Mouse (Mus musculus) cerebellum, adult 11-12 months (tissue): ENCODE results near the gene Mgat3.

Source experiments
- DNase-seq: peaks from one replicate; pipeline ENCODE4 v3.0.0; 2022

Mgat3 gene

DNA sequence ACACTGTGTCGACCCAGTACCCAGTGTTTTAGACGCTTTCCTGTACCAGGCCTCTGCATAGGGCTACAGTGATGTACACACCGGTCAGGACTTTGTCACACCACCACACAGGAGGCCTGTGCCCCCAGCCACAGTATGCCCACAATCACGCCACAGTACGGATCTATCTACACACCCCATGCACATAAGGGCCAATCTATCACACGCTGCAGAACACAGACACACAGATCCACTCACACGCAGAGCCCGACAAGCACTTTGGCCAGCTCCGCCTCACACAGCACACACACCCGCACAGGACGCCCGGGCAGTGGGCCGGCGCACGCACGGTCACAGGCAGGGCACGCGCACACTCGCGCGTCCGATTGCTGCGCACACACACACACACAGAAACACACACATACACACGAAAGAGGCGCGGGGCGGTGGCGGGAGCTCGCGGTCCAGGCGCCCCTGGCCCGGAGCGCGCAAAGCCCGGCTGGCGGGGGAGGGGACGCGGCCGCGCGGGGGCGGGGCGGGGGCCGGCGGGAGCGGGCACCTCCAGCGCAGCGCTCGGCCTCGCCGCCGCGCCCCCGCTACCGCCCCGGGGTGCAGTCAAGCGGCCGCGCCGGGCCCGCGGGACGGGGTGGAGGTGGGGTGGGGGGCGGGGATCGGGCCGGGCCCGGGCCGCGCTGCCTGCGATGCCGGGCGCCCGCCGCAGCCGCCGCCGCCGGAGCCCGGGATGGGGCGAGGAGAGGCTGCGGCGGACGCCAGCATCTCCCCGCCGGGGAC, at the start of gene Mgat3:
Gene Mgat3 (plus strand): TSS at position 721 of the 771 bp plus-strand sequence.
- peak; percentile 76 for DNase-seq

DNA sequence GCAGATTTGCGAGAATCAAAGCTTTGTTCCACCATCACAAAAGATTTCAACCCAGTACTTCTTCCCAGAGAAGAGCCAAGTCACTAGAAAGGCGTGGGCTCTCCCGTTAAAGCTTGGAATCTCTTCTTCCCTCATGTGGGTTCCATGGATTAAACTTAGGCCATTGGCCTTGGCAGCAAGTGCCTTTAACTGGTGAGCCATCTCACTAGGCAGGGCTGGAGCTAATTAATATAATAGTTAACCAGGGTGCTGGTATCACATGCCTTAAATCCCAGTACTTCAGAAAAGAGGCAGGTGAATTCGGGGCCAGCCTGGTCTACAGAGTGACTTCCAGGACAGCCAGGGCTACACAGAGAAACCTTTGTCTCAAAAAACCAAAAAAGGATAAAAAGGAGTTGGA, 48.9 kb upstream of the Mgat3 start:
- DNase-seq: no peak

GRCm38 (mm10) chr15:80127191-80127590, 46.3 kb upstream of the Mgat3 start:
- peak; percentile 41 for DNase-seq

DNA sequence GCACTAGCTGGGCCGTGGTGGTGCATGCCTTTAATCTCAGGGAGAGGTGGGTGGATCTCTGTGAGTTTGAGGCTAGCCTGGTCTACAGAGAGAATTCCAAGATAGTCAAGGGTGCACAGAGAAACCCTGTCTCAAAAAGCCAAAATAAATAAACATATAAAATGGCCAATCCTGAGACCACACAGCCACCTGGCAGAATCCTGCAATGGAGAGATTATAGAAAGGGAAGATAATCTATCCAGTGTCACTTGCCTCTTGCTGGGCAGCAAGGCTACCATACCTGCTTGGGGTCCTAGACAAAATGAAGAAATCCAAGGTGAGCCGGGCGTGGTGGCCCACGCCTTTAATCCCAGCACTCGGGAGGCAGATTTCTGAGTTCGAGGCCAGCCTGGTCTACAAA, 43.5 kb upstream of the Mgat3 start:
- DNase-seq: no peak

- peak; percentile 45 for DNase-seq
Observed at GRCm38 (mm10) chr15:80130689-80131088, 42.8 kb upstream of the Mgat3 start.

GRCm38 (mm10) chr15:80131421-80131820, 42.1 kb upstream of the Mgat3 start:
- DNase-seq: peak; percentile 84

DNA sequence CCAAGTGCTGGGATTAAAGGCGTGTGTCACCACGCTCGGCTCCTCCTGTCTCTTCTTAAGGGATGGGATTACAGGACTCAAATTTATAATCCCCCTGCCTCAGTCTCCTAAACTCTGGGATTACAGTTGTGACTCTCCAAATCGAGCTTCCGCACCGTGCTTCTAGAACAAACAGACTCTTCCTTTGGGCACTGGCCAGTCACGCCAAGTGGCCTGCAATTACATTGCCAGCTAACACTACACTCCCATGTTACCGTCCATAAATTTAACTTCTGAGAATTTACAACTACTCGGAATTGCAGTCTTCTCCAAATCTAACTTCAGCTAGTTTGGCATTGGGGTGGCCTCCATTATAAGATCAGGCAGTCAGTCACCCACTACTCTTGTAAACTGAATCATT, 41.1 kb upstream of the Mgat3 start:
- DNase-seq: no peak

GRCm38 (mm10) chr15:80132993-80133586, 40.4 kb upstream of the Mgat3 start, which contains the start of gene Tab1:
Tab1 (plus strand) TSS chr15:80133127.
- DNase-seq: peak; percentile 92

DNA sequence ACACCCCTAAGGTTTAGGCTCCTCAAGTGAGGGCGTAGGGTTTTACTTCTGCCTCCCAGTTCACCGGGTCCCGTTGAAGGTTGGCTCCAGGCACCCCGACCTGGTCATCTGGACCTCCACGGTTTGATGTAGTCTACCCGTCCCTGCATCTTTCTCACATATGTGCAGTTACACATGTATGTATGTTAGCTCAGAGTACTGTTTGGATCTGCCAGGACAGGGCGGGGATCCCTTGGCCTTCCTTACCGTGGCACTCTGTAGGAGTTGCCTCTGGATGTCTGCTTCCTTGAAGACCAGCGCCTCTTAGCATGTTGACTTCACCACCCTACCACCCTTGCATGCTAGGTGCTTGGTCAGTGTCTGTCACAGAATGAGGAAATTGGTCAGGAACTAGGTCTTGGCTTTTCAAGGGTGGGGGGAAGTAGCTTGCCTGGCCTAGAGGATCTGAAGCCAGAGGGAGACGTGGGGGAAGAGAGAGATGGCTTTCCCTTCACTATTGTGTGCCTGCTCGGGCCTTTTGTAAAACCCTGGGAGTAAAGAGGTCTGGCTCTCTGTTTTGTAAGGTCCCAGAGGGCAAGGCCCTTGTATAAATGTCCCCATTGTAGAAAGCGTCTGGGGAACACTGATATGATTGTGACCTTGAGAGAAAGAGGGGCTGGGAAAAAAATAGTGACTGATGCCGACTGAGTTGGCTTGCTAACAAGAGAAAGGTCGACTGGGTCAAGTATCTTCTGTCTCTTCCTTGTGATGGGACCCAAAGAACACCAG, 39.7 kb upstream of the Mgat3 start:
- peak; percentile 28 for DNase-seq

DNA sequence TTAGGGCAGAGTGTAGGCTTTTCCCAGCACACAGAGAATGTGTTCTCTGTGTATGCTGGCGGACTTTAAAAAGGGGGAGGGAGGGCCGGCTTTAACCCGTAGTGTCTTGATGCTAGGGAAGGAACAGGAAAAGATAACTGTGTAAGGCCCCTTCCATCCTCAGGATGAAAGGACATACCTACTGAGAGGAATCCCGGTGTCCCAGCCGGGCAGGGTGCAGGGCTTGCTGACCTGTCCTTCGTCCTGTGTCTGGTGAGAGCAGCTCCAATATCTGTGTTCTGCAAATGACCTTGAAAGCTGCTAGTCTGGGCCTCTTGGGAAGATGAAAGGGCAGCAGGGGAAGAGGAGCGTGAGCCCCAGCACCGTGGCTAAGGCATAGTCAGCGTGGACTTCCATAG, 39.1 kb upstream of the Mgat3 start:
- no peak for DNase-seq

GRCm38 (mm10) chr15:80135499-80135898, 38.0 kb upstream of the Mgat3 start:
- DNase-seq: no peak

DNA sequence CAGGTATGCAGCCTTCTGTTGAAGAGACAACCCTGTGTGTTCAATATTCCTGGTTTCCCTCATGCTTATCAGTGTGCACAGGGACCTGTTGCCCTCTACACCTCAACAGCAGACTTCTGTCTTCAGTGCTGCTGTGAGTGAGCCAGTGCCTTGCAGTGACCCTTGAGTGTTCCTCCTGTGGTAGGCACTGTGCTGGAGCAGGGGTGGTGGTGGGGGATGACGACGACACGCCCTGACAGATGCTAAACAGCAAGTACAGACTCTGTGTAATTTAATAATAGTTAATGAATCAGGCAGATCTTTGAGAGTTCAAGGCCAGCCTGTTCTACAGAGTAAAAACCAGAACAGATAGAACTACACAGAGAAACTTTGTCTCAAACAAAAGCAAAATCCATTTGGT, 36.9 kb upstream of the Mgat3 start:
- no peak for DNase-seq

DNA sequence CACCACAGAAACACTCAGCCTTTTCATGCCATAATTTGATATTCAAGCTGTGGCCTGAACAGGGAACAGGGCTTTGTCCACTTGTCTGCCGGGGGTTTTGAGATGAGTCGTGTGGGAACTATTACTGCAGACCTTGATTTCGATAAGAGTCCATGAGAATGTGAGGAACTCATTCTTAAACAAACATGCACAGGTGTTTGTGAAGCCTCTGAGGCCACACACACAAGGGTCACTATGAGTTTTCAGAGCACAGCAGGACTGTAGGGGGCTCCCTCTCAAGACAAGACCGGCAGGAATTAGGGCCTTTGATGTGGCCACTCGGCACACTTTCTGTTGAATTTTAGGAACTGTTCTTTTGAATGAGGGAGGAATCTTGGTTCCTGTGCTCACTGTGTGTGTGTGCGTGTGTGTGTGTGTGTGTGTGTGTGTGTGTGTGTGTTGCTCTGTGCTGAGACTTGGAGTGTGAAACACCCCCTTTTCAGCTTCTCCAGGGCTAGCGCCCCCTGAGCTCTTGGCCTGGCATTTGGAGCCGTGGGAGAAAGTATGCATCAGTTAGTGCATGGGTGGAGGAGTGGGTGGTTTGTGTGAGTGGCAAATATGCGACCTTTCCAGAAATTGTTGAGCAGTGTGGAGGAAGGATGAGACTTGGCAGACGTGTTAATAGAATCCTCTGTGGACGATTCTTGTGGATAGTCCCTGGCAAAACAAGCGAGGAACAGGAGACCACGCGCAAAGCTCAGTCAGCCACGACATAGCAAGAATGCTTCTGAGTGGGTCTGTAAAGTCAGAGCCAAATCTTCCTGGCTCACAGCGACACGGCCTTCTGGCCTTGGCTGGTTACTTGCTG, 35.4 kb upstream of the Mgat3 start:
- peak; percentile 28 for DNase-seq

DNA sequence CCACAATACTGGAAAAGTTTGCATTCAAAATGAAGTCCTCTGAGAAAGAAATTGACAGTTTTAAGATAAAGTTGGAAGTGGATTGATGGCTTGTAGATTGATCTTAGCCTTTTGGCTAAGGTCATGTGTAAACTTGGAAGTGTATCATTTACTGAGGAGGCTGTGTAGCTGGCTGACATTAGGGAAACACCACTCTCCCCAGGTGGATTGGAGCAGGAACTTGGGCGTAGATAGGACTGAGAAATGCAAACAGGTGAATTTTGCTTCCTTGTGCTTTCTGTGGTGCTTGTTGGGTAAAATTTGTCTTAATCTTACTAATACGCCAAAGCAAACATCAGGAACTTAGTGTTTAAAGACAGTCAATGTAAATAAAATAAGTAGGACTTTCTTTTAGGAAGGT, 33.2 kb upstream of the Mgat3 start:
- DNase-seq: no peak

- no peak for DNase-seq
Observed at GRCm38 (mm10) chr15:80140878-80141277, 32.6 kb upstream of the Mgat3 start.

DNA sequence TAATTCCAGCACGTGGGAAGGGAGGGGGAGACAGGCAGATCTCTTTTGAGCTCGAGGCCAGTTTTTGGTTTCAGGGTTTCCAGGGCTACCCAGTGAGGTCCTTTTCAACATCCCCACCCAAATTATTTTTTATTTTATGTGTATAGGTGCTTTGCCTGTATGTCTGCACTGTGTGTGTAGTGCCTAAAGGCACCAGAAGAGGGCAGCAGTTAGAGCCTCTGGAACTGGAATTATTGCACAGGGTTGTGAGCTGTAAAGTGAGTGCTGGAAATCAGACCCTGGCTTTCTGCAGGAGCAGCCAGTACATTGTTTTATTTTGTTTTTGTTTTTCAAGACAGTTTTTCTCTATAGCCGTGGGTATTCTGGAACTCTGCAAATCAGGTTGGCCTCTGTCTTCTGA, 31.4 kb upstream of the Mgat3 start:
- DNase-seq: no peak

GRCm38 (mm10) chr15:80143760-80144159, 29.8 kb upstream of the Mgat3 start:
- no peak for DNase-seq

DNA sequence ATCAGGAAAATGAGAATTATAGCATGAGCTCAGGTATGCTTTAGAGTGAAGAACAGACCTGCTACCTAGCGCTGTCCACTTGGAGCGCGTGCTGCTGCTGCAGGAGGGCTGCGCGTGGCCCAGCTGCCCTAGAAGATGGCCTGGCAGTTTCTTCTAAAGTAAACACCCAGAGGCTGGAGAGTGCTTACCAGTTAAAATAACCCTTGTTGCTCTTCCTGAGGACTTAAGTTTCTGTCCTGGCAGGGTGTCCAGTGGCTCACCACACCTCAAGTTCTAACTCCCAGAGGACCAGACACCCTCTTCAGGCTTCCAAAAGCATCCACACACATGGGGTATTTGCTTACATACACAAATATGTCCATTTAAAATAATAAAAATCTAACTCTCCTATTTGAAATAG, 28.1 kb upstream of the Mgat3 start:
- DNase-seq: no peak

DNA sequence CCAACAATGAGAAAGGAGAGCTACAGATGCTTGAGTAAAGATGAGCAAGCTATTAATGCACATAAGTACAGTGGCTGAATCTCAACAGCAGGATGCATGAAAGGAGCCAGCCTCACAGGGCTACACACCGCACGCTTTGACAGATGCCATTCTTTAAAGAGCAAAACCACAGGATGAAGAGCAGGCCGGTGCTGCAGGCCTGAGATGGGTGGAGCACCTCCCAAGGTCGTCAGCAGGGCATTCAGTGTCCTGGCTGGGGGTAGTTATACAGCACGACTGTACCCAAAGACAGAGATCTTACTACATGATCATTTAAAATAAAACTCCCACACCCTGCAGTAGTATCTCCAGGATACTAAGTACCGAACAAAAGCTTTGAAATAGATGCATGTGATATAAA, 27.4 kb upstream of the Mgat3 start:
- DNase-seq: no peak

DNA sequence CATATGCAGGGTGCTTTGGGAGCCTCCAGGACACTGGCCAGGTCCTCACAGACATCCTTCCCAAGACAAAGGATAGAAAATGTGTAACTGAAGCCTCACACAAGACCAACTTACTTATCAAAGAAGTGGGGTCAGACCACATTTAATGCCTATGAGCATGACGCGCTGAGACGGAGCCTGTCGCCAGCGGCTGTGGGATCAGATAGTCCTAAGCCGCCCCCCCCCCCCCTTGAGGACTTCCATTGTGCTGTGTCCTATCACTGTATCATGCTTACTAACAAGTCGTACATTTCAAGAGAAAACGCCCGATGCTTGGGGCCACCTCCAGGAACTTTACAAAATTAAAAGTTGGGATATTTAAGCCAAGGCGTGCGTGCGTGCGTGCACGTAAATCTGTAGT, 26.4 kb upstream of the Mgat3 start:
- DNase-seq: no peak

- DNase-seq: no peak
Observed at GRCm38 (mm10) chr15:80147511-80147910, 26.0 kb upstream of the Mgat3 start.

- peak; percentile 33 for DNase-seq
Observed at GRCm38 (mm10) chr15:80148565-80148964, 25.0 kb upstream of the Mgat3 start.

DNA sequence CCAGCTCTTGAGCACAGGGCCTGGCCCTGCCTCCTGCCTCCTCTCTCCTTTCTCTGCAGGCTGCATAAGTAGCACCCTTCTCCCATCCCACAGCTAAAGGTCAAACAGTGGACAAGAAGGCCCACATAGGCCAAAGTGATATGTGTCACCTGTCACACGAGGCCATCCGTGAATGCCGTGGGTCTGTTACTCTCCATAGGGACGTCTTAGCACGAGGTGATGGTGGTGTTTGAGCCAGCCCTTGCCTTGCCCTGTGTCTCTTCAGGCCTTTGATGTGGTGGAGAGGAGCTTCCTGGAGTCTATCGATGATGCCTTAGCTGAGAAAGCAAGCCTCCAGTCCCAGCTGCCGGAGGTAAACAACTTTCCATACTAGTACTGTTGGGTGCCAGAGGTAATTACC, 24.0 kb upstream of the Mgat3 start:
- DNase-seq: no peak
